Mouse (Mus musculus): ENCODE data around the gene Nup54. TPM values are rescaled to one million over a fixed set of nuclear protein-coding genes. Genes with fewer than 3 reads are reported as not detected.
A peak's percentile ranks its signal among the peaks of the same experiment; 100 is the strongest.

Nup54 gene
- polyA plus RNA-seq, 1 experiment from 2014 or later = 67.0 TPM

- DNase-seq (ENCODE audit: low spot score) (no peak), ATAC-seq (ENCODE audit: insufficient read depth, low FRiP score, low TSS enrichment) (no peak)
- peak overlapping the region; percentile 12 for H3K4me3 ChIP-seq (ENCODE audit: low read depth, low read length)
- H3K27ac ChIP-seq (ENCODE audit: low read depth, low read length) = no peak overlapping the region
- 31% methylated on average over 18 of the region's 18 CpGs for WGBS
- no peaks in the 10 kb centered on the region for H3K36me3 ChIP-seq (ENCODE audit: control insufficient read depth, insufficient read depth, low read length)
- no peaks in the 10 kb centered on the region for H3K4me1 ChIP-seq (ENCODE audit: control insufficient read depth, insufficient read depth, low read length)
- H3K4me2 ChIP-seq (ENCODE audit: low read depth) = peak overlapping the region; percentile 27
- peaks cover 18% of the 10 kb centered on the region for H3K27me3 ChIP-seq (ENCODE audit: control insufficient read depth, insufficient read depth, low read length)
- H3K9ac ChIP-seq (ENCODE audit: low read length) = no peak overlapping the region
- no peaks in the 10 kb centered on the region for H3K9me3 ChIP-seq (ENCODE audit: control insufficient read depth, low read length)
These were observed 42.5 kb downstream of the Nup54 start for GRCm38 (mm10) chr5:92392542-92392941.

- ATAC-seq (ENCODE audit: insufficient read depth, low FRiP score, low TSS enrichment) (no peak), DNase-seq (ENCODE audit: low spot score) (no peak)
- H3K4me1 ChIP-seq (ENCODE audit: control insufficient read depth, insufficient read depth, low read length) = no peaks in the 10 kb centered on the region
- no peak overlapping the region for H3K9ac ChIP-seq (ENCODE audit: low read length)
- H3K27ac ChIP-seq (ENCODE audit: low read depth, low read length) = no peak overlapping the region
- no peaks in the 10 kb centered on the region for H3K9me3 ChIP-seq (ENCODE audit: control insufficient read depth, low read length)
- no peaks in the 10 kb centered on the region for H3K36me3 ChIP-seq (ENCODE audit: control insufficient read depth, insufficient read depth, low read length)
- peaks cover 18% of the 10 kb centered on the region for H3K27me3 ChIP-seq (ENCODE audit: control insufficient read depth, insufficient read depth, low read length)
- H3K4me3 ChIP-seq (ENCODE audit: low read depth, low read length) = no peak overlapping the region
- no peak overlapping the region for H3K4me2 ChIP-seq (ENCODE audit: low read depth)
- 82% methylated on average over 8 of the region's 8 CpGs for WGBS
These were observed 44.4 kb downstream of the Nup54 start for GRCm38 (mm10) chr5:92390615-92391014.

- H3K4me3 ChIP-seq (ENCODE audit: low read depth, low read length) = no peak overlapping the region
- WGBS = 62% methylated on average over 2 of the region's 2 CpGs
- no peak overlapping the region for H3K4me2 ChIP-seq (ENCODE audit: low read depth)
- no peaks in the 10 kb centered on the region for H3K36me3 ChIP-seq (ENCODE audit: control insufficient read depth, insufficient read depth, low read length)
- ATAC-seq (ENCODE audit: insufficient read depth, low FRiP score, low TSS enrichment) = no peak
- H3K9me3 ChIP-seq (ENCODE audit: control insufficient read depth, low read length) = no peaks in the 10 kb centered on the region
- H3K27me3 ChIP-seq (ENCODE audit: control insufficient read depth, insufficient read depth, low read length) = peaks cover 18% of the 10 kb centered on the region
- no peak overlapping the region for H3K9ac ChIP-seq (ENCODE audit: low read length)
- H3K27ac ChIP-seq (ENCODE audit: low read depth, low read length) = no peak overlapping the region
- H3K4me1 ChIP-seq (ENCODE audit: control insufficient read depth, insufficient read depth, low read length) = no peaks in the 10 kb centered on the region
- no peak for DNase-seq (ENCODE audit: low spot score)
These were observed 45.0 kb downstream of the Nup54 start for GRCm38 (mm10) chr5:92389977-92390376.

GRCm38 (mm10) chr5:92387433-92387832, 47.6 kb downstream of the Nup54 start:
- Histone ChIP-seq H3K36me3 (ENCODE audit: control insufficient read depth, insufficient read depth, low read length) (no peaks in the 10 kb centered on the region), H3K27me3 (ENCODE audit: control insufficient read depth, insufficient read depth, low read length) (peaks cover 10% of the 10 kb centered on the region), H3K4me3 (ENCODE audit: low read depth, low read length) (no peak overlapping the region), H3K27ac (ENCODE audit: low read depth, low read length) (no peak overlapping the region), H3K9ac (ENCODE audit: low read length) (no peak overlapping the region), H3K9me3 (ENCODE audit: control insufficient read depth, low read length) (no peaks in the 10 kb centered on the region), H3K4me2 (ENCODE audit: low read depth) (no peak overlapping the region), H3K4me1 (ENCODE audit: control insufficient read depth, insufficient read depth, low read length) (no peaks in the 10 kb centered on the region)
- WGBS = 84% methylated on average over 11 of the region's 11 CpGs
- no peak for ATAC-seq (ENCODE audit: insufficient read depth, low FRiP score, low TSS enrichment)
- no peak for DNase-seq (ENCODE audit: low spot score)

- ATAC-seq (ENCODE audit: insufficient read depth, low FRiP score, low TSS enrichment) = no peak
- Histone ChIP-seq H3K9me3 (ENCODE audit: control insufficient read depth, low read length) (no peaks in the 10 kb centered on the region), H3K4me3 (ENCODE audit: low read depth, low read length) (no peak overlapping the region), H3K4me2 (ENCODE audit: low read depth) (no peak overlapping the region), H3K27ac (ENCODE audit: low read depth, low read length) (no peak overlapping the region), H3K36me3 (ENCODE audit: control insufficient read depth, insufficient read depth, low read length) (no peaks in the 10 kb centered on the region), H3K9ac (ENCODE audit: low read length) (no peak overlapping the region), H3K4me1 (ENCODE audit: control insufficient read depth, insufficient read depth, low read length) (no peaks in the 10 kb centered on the region), H3K27me3 (ENCODE audit: control insufficient read depth, insufficient read depth, low read length) (peaks cover 7% of the 10 kb centered on the region)
- 65% methylated on average over 6 of the region's 6 CpGs for WGBS
- DNase-seq (ENCODE audit: low spot score) = no peak
These were observed 48.4 kb downstream of the Nup54 start for GRCm38 (mm10) chr5:92386643-92387042.

GRCm38 (mm10) chr5:92386102-92386501, 48.9 kb downstream of the Nup54 start:
- 0 out of 2 replicates have a peak, but pooled peaks cover 3% of the 10 kb centered on the region for H3K27me3 ChIP-seq (ENCODE audit: control insufficient read depth, insufficient read depth, low read length)
- no peak for DNase-seq (ENCODE audit: low spot score)
- WGBS = 88% methylated on average over 5 of the region's 5 CpGs
- no peak overlapping the region for H3K27ac ChIP-seq (ENCODE audit: low read depth, low read length)
- H3K36me3 ChIP-seq (ENCODE audit: control insufficient read depth, insufficient read depth, low read length) = no peaks in the 10 kb centered on the region
- H3K9ac ChIP-seq (ENCODE audit: low read length) = no peak overlapping the region
- H3K4me2 ChIP-seq (ENCODE audit: low read depth) = no peak overlapping the region
- no peaks in the 10 kb centered on the region for H3K9me3 ChIP-seq (ENCODE audit: control insufficient read depth, low read length)
- H3K4me3 ChIP-seq (ENCODE audit: low read depth, low read length) = no peak overlapping the region
- H3K4me1 ChIP-seq (ENCODE audit: control insufficient read depth, insufficient read depth, low read length) = no peaks in the 10 kb centered on the region
- ATAC-seq (ENCODE audit: insufficient read depth, low FRiP score, low TSS enrichment) = no peak

- Histone ChIP-seq H3K27me3 (ENCODE audit: control insufficient read depth, insufficient read depth, low read length) (no peaks in the 10 kb centered on the region), H3K9me3 (ENCODE audit: control insufficient read depth, low read length) (no peaks in the 10 kb centered on the region), H3K9ac (ENCODE audit: low read length) (no peak overlapping the region), H3K36me3 (ENCODE audit: control insufficient read depth, insufficient read depth, low read length) (no peaks in the 10 kb centered on the region), H3K4me1 (ENCODE audit: control insufficient read depth, insufficient read depth, low read length) (no peaks in the 10 kb centered on the region), H3K27ac (ENCODE audit: low read depth, low read length) (no peak overlapping the region), H3K4me2 (ENCODE audit: low read depth) (no peak overlapping the region), H3K4me3 (ENCODE audit: low read depth, low read length) (no peak overlapping the region)
- DNase-seq (ENCODE audit: low spot score) (no peak), ATAC-seq (ENCODE audit: insufficient read depth, low FRiP score, low TSS enrichment) (no peak)
- WGBS = 49% methylated on average over 7 of the region's 7 CpGs
These were observed 50.2 kb downstream of the Nup54 start for GRCm38 (mm10) chr5:92384855-92385254.

GRCm38 (mm10) chr5:92383747-92384146, 51.3 kb downstream of the Nup54 start:
- Histone ChIP-seq H3K4me2 (ENCODE audit: low read depth) (no peak overlapping the region), H3K9me3 (ENCODE audit: control insufficient read depth, low read length) (no peaks in the 10 kb centered on the region), H3K4me1 (ENCODE audit: control insufficient read depth, insufficient read depth, low read length) (no peaks in the 10 kb centered on the region), H3K27ac (ENCODE audit: low read depth, low read length) (no peak overlapping the region), H3K9ac (ENCODE audit: low read length) (no peak overlapping the region), H3K27me3 (ENCODE audit: control insufficient read depth, insufficient read depth, low read length) (no peaks in the 10 kb centered on the region), H3K4me3 (ENCODE audit: low read depth, low read length) (no peak overlapping the region), H3K36me3 (ENCODE audit: control insufficient read depth, insufficient read depth, low read length) (no peaks in the 10 kb centered on the region)
- ATAC-seq (ENCODE audit: insufficient read depth, low FRiP score, low TSS enrichment) (no peak), DNase-seq (ENCODE audit: low spot score) (peak; percentile 58)
- 43% methylated on average over 7 of the region's 7 CpGs for WGBS

- H3K27me3 ChIP-seq (ENCODE audit: control insufficient read depth, insufficient read depth, low read length) = no peaks in the 10 kb centered on the region
- H3K36me3 ChIP-seq (ENCODE audit: control insufficient read depth, insufficient read depth, low read length) = no peaks in the 10 kb centered on the region
- H3K4me2 ChIP-seq (ENCODE audit: low read depth) = no peak overlapping the region
- no peak for DNase-seq (ENCODE audit: low spot score)
- no peak overlapping the region for H3K9ac ChIP-seq (ENCODE audit: low read length)
- no peak overlapping the region for H3K4me3 ChIP-seq (ENCODE audit: low read depth, low read length)
- no peaks in the 10 kb centered on the region for H3K9me3 ChIP-seq (ENCODE audit: control insufficient read depth, low read length)
- no peaks in the 10 kb centered on the region for H3K4me1 ChIP-seq (ENCODE audit: control insufficient read depth, insufficient read depth, low read length)
- H3K27ac ChIP-seq (ENCODE audit: low read depth, low read length) = no peak overlapping the region
- no peak for ATAC-seq (ENCODE audit: insufficient read depth, low FRiP score, low TSS enrichment)
- WGBS = 61% methylated on average over 9 of the region's 9 CpGs
These were observed 52.7 kb downstream of the Nup54 start for GRCm38 (mm10) chr5:92382349-92382679.

Data from neural tube, embryonic 11.5 days (tissue).